Mouse (Mus musculus) intestine, embryonic 14.5 days (tissue): ENCODE results near the gene Gstm6. TPM values are rescaled to one million over a fixed set of nuclear protein-coding genes. Genes with fewer than 3 reads are reported as not detected.
"Not testable (repeated sequence)": the region's sequence is repeated elsewhere in the genome, so short reads cannot be mapped to it uniquely, and the experiment has no call there.

Experiments used
- ATAC-seq: fragments of 200-750 bp; cut with Nextera tagmentation; replicated peaks from 2 replicates; pipeline ENCODE4 v1.8.0; 2017; ENCODE audit warnings: low read depth, moderate number of reproducible peaks, moderate TSS enrichment, moderate library complexity; ENCODE audit not compliant: low FRiP score, low TSS enrichment
- DNase-seq: peaks from one replicate; pipeline ENCODE4 v3.0.0-alpha.2; 2018; ENCODE audit warnings: low spot score
- H3K27ac ChIP-seq: fragments of 300-500 bp; sonication (generic); 2 replicates; pipeline ENCODE4 v1.5.1; 2014; ENCODE audit warnings: low read depth, mild to moderate bottlenecking, control low read depth
- H3K27me3 ChIP-seq: fragments of 300-500 bp; sonication (generic); replicated peaks from 2 replicates; pipeline ENCODE4 v1.6.1; 2014; ENCODE audit warnings: low read length, control low read depth; ENCODE audit not compliant: control insufficient read depth, insufficient read depth
- H3K36me3 ChIP-seq: fragments of 300-500 bp; sonication (generic); 2 replicates; pipeline ENCODE4 v1.6.1; 2014; ENCODE audit warnings: low read length, control low read depth; ENCODE audit not compliant: control insufficient read depth, insufficient read depth
- H3K4me1 ChIP-seq: fragments of 300-500 bp; sonication (generic); replicated peaks from 2 replicates; pipeline ENCODE4 v1.6.1; 2014; ENCODE audit warnings: low read length, control low read depth, mixed read lengths; ENCODE audit not compliant: control insufficient read depth, insufficient read depth
- H3K4me2 ChIP-seq: fragments of 300-500 bp; sonication (generic); 2 replicates; pipeline ENCODE4 v1.6.1; 2014; ENCODE audit warnings: low read length
- H3K4me3 ChIP-seq: fragments of 300-500 bp; sonication (generic); 2 replicates; pipeline ENCODE4 v1.5.1; 2014; ENCODE audit warnings: low read depth, low read length, control low read depth, mixed read lengths
- H3K9ac ChIP-seq: fragments of 300-500 bp; sonication (generic); 2 replicates; pipeline ENCODE4 v1.6.1; 2014; ENCODE audit warnings: mild to moderate bottlenecking, low read length
- H3K9me3 ChIP-seq: fragments of 300-500 bp; sonication (generic); 2 replicates; pipeline ENCODE4 v1.6.1; 2016; ENCODE audit warnings: low read length, control low read depth; ENCODE audit not compliant: control insufficient read depth
- WGBS: fragments of 180-500 bp; shearing (Covaris S2); extraction: QIAGEN DNeasy Blood & Tissue Kit; methylation state at CpG from one replicate; pipeline ENCODE4 v1.1.7; 2014; 5-methylcytosine and 5-hydroxymethylcytosine counted together
- polyA plus RNA-seq: library from polyadenylated mRNA; unstranded; fragments of >200 nt; fragmentation: Nextera tagmentation; extraction: Ambion mirVana; gene quantifications from 2 replicates; pipeline ENCODE4 v1.2.1, GENCODE M21; 2014

Gstm6 gene
- polyA plus RNA-seq: 8.7 and 11.6 TPM in 2 replicates

- no peaks in the 10 kb centered on the region for H3K27me3 ChIP-seq
- H3K36me3 ChIP-seq: no peaks in the 10 kb centered on the region
- no peaks in the 10 kb centered on the region for H3K9me3 ChIP-seq
- DNase-seq (peak; percentile 59), ATAC-seq (peak; percentile 71)
- H3K4me3 ChIP-seq: no peak within 1 kb of the TSS
- H3K27ac ChIP-seq: no peak within 1 kb of the TSS
- H3K9ac ChIP-seq: no peak within 1 kb of the TSS
- H3K4me2 ChIP-seq: peak within 1 kb of the TSS; percentile 42
- no peaks in the 10 kb centered on the region for H3K4me1 ChIP-seq
- 17% methylated on average over 20 of the region's 20 CpGs for WGBS
These were observed at the start of gene Gstm6 for GRCm38 (mm10) chr3:107943239-107943990. TSS of gene Gstm6 (minus strand) at chr3:107943749.

- peak; percentile 96 for ATAC-seq
- WGBS: 21% methylated on average over 8 of the region's 8 CpGs
These were observed 42.6 kb upstream of the Gstm6 start, which contains the start of gene Gstm2 for GRCm38 (mm10) chr3:107986041-107986562. TSS of gene Gstm2 (minus strand) at chr3:107986453.

DNA sequence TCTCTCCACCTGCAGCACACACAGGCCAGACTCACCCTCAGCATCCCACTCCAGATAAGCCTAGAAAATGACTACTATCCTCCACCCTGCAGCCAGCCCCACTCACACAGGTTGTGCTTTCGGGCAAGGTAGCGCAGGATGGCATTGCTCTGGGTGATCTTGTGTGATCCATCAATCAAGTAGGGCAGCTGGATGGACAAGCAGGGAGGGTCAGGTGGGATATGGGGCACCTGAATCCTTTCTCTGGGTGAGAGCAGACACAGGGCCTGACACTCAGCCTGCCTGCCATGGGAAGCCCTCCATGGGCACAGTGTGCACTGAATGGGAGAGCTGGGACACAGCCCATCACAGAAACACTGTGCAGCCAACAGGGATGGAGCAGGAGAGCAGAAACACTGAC, 41.6 kb upstream of the Gstm6 start:
- not testable (repeated sequence) for H3K27ac ChIP-seq, H3K4me1 ChIP-seq, H3K27me3 ChIP-seq, H3K9me3 ChIP-seq, ATAC-seq, H3K4me3 ChIP-seq, H3K36me3 ChIP-seq, DNase-seq, H3K9ac ChIP-seq
- H3K4me2 ChIP-seq: peak overlapping the region; percentile 46; the same call in 1 of the 2 replicates
- 94% methylated on average over 2 of the region's 2 CpGs for WGBS

More at GRCm38 (mm10) chr3:107986041-107986562, 42.6 kb upstream of the Gstm6 start, which contains the start of gene Gstm2:
- H3K4me1 ChIP-seq: no peaks in the 10 kb centered on the region
- H3K36me3 ChIP-seq: no peaks in the 10 kb centered on the region
- peak within 1 kb of the TSS; percentile 48; the same call in 1 of the 2 replicates for H3K27ac ChIP-seq
- H3K9me3 ChIP-seq: no peaks in the 10 kb centered on the region
- peak within 1 kb of the TSS; percentile 34 for H3K4me3 ChIP-seq
- H3K27me3 ChIP-seq: no peaks in the 10 kb centered on the region
- peak within 1 kb of the TSS; percentile 3 for H3K9ac ChIP-seq
- peak within 1 kb of the TSS; percentile 46 for H3K4me2 ChIP-seq
- peak; percentile 74 for DNase-seq

DNA sequence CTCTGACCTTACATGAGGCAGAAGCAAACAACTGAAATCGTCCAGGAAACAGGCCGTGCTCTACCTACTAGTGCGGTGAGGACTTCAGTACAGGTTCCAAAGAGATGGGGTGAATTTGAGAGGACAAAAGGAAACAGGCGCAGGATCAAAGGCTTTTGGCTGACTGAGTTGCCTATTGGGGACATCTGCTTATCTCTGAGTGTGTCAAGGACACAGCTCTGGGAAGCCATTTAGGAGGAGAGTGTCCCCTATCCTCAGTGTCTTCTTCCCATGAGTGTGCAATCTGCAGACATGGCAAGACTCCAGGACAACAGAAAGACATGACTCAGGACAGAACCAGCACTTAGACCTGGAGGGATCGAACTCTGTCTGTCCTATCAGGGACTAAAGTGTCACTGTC, 40.9 kb upstream of the Gstm6 start:
- Histone ChIP-seq H3K4me1 (no peaks in the 10 kb centered on the region), H3K9me3 (no peaks in the 10 kb centered on the region), H3K27me3 (no peaks in the 10 kb centered on the region), H3K27ac (no peak overlapping the region), H3K36me3 (no peaks in the 10 kb centered on the region), H3K4me3 (no peak overlapping the region), H3K4me2 (no peak overlapping the region), H3K9ac (no peak overlapping the region)
- no peak for ATAC-seq
- WGBS: 80% methylated on average over 5 of the region's 5 CpGs
- DNase-seq: no peak

GRCm38 (mm10) chr3:107983771-107984170, 40.2 kb upstream of the Gstm6 start:
- 61% methylated on average over 3 of the region's 3 CpGs for WGBS
- DNase-seq (no peak), ATAC-seq (no peak)
- Histone ChIP-seq H3K4me2 (no peak overlapping the region), H3K27ac (no peak overlapping the region), H3K4me1 (no peaks in the 10 kb centered on the region), H3K9ac (no peak overlapping the region), H3K27me3 (no peaks in the 10 kb centered on the region), H3K9me3 (no peaks in the 10 kb centered on the region), H3K4me3 (no peak overlapping the region), H3K36me3 (no peaks in the 10 kb centered on the region)

DNA sequence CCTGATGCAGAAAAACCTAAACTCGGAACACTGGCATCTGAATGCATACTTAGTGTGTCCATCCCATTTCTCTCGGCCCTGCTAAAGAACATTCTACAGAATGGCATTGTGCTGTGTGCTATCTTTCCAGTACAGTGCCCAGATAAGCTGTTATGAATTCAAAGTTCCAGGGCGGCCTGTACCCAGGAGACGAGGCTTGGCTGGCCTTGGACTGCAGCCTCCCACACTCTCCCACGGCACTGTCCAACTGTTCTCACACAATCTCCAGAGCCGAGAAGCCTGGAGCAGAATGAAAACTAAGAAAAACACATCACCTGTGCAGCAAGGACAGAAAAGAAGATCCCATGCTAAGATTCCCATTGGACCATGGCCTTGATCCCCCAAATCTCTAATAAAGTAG, 39.2 kb upstream of the Gstm6 start:
- 85% methylated on average over 6 of the region's 6 CpGs for WGBS
- DNase-seq (no peak), ATAC-seq (no peak)
- H3K4me1 ChIP-seq: no peaks in the 10 kb centered on the region
- H3K36me3 ChIP-seq: no peaks in the 10 kb centered on the region
- H3K4me2 ChIP-seq: no peak overlapping the region
- no peak overlapping the region for H3K27ac ChIP-seq
- H3K9me3 ChIP-seq: no peaks in the 10 kb centered on the region
- no peaks in the 10 kb centered on the region for H3K27me3 ChIP-seq
- no peak overlapping the region for H3K4me3 ChIP-seq
- H3K9ac ChIP-seq: no peak overlapping the region

DNA sequence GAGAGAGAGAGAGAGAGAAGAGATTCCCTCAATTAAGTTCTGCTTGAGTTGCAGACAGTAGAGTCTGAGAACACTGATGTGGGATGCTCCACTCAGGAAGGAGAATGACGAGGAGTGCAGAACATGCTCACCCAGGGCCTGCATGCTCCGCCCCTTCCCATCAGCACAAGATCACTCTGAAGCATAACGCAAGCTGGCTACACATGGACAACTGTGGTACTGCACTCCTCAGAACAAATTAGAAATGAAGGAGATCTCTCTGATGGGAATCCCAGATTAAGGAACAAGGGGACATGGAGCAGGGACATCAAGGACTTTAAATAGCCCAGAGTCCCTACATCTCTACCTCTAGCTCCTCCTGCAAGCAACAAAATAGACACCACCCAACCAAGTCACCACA, 37.7 kb upstream of the Gstm6 start:
- no peak overlapping the region for H3K9ac ChIP-seq
- no peaks in the 10 kb centered on the region for H3K9me3 ChIP-seq
- no peaks in the 10 kb centered on the region for H3K4me1 ChIP-seq
- no peak for ATAC-seq
- H3K36me3 ChIP-seq: no peaks in the 10 kb centered on the region
- no peak overlapping the region for H3K4me2 ChIP-seq
- H3K27ac ChIP-seq: no peak overlapping the region
- H3K4me3 ChIP-seq: no peak overlapping the region
- WGBS: 63% methylated on average over 3 of the region's 3 CpGs
- DNase-seq: no peak
- no peaks in the 10 kb centered on the region for H3K27me3 ChIP-seq

GRCm38 (mm10) chr3:107977691-107978090, 34.1 kb upstream of the Gstm6 start:
- no peak overlapping the region for H3K4me2 ChIP-seq
- H3K36me3 ChIP-seq: no peaks in the 10 kb centered on the region
- no peak overlapping the region for H3K4me3 ChIP-seq
- H3K27me3 ChIP-seq: no peaks in the 10 kb centered on the region
- H3K27ac ChIP-seq: no peak overlapping the region
- DNase-seq: no peak
- WGBS: 64% methylated on average over 3 of the region's 3 CpGs
- H3K4me1 ChIP-seq: no peaks in the 10 kb centered on the region
- H3K9me3 ChIP-seq: no peaks in the 10 kb centered on the region
- no peak overlapping the region for H3K9ac ChIP-seq
- ATAC-seq: 0 out of 2 replicates have a peak, but pooled peaks have one; percentile 51
